Mouse (Mus musculus): ENCODE results near the gene Tmem63c. TPM values are rescaled to one million over a fixed set of nuclear protein-coding genes. Genes with fewer than 3 reads are reported as not detected.
A peak's percentile ranks its signal among the peaks of the same experiment; 100 is the strongest.

The Tmem63c gene
- polyA plus RNA-seq, 1 experiment from 2014 or later, result 0.10 TPM

DNA sequence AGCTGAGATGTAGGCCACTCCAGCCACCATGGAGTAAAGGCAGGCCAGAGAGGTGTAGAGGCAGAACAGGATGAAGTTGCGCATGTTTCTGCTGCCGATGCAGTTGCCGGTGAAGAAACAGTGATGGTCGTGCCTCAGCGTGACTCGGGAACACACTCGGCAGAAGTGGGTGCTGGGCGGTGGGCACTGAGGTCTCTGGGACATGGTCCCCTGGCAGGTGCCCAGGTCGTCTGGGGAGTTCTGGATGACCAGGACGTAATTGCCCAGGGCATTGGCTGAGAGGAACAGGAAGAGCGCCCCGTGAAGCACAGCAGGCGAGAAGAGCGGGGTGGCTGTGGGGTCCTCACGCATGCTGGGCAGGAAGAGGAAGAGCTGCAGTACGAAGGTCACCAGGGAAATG lies 32.9 kb upstream of the Tmem63c start:
- no peak for ATAC-seq (replicated peaks; ENCODE audit: low FRiP score)
- Histone ChIP-seq H3K36me3 (no peaks in the 10 kb centered on the region), H3K4me2 (no peak overlapping the region), H3K9me3 (replicated peaks) (no peaks in the 10 kb centered on the region), H3K27ac (no peak overlapping the region), H3K9ac (no peak overlapping the region), H3K4me1 (peaks cover 15% of the 10 kb centered on the region), H3K27me3 (peaks cover 94% of the 10 kb centered on the region), H3K4me3 (replicated peaks) (no peak overlapping the region)
- 49% methylated on average over 16 of the region's 16 CpGs for WGBS

DNA sequence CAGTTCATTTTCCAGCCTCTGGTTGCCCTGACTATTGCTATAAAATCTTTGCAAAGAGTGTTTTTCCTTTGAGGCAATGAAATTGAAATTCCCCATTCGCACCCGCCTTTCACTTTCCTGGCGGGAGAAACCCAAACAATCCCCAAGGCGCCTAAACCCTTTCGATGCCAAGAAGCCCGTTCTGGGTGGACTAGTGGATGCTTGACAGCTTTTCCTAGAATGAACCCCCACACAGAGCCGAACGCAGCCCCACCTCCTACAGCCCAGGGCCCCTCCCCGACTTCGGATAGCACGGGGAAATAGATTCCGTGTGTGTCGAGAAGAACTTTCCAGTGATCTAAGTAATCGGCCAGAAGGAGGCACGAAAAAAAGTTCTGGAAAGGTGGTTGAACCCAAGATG lies 31.8 kb upstream of the Tmem63c start:
- Histone ChIP-seq H3K9ac (no peak overlapping the region), H3K4me1 (peaks cover 15% of the 10 kb centered on the region), H3K9me3 (replicated peaks) (no peaks in the 10 kb centered on the region), H3K27me3 (peaks cover 82% of the 10 kb centered on the region), H3K27ac (no peak overlapping the region), H3K4me3 (replicated peaks) (0 out of 2 replicates have a peak overlapping the region, but pooled peaks have one; percentile 23), H3K36me3 (no peaks in the 10 kb centered on the region), H3K4me2 (peak overlapping the region; percentile 55; the same call in 1 of the 2 replicates)
- 7% methylated on average over 15 of the region's 15 CpGs for WGBS
- ATAC-seq (replicated peaks; ENCODE audit: low FRiP score), result no peak

DNA sequence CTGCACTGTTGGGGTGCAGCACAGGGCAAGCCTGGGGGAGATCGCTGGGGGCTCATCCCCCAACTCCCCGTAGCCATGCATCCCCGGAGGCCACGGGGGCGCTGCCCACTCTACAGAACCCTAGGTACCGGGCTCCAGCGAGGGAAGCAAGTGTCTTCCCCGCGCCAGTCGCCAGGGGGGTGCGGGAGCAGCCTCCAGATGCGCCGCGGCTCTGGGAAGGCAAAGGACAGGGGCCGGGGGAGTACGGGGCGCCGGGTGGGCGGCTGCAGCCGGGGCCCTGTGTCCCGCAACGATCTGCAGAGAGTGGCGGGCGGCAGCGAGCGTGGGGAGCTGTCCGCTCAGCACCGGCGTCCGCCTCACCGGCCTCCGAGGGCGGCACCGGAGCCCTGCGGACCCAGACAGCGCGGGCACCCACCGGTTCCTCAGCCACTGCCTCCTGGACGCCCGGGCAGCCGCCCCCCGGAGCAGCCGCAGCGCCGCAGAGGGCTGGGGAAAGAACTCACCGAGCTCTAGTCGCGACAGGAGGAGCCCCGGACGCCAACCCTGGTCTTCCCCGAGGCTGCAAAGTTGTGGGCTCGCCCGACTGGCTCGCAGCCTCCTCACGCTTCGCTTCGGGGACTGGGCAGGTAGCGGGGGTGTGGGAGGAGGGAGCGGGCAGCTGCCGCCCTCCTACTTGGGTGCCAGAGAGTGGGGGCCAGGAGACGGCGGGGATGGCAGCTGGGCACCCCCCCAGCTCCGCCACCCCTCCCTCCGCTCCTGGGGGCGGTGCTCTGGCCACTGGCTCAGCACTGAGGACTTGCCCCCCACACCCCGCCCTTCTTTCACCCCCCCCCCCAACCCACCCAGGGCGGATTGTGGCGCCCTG lies 31.0 kb upstream of the Tmem63c start, which contains the start of gene Zdhhc22:
Gene Zdhhc22, minus strand, starts transcription at position 541 of the 865 bp plus-strand sequence.
- H3K4me1 ChIP-seq, result peaks cover 15% of the 10 kb centered on the region
- H3K9ac ChIP-seq, result no peak within 1 kb of the TSS
- ATAC-seq (replicated peaks; ENCODE audit: low FRiP score), result peak; percentile 85
- peaks cover 75% of the 10 kb centered on the region for H3K27me3 ChIP-seq
- peak within 1 kb of the TSS; percentile 55 for H3K4me2 ChIP-seq
- 3% methylated on average over 63 of the region's 68 CpGs for WGBS
- no peaks in the 10 kb centered on the region for H3K9me3 ChIP-seq (replicated peaks)
- no peak within 1 kb of the TSS for H3K27ac ChIP-seq
- no peaks in the 10 kb centered on the region for H3K36me3 ChIP-seq
- H3K4me3 ChIP-seq (replicated peaks), result peak within 1 kb of the TSS; percentile 23

DNA sequence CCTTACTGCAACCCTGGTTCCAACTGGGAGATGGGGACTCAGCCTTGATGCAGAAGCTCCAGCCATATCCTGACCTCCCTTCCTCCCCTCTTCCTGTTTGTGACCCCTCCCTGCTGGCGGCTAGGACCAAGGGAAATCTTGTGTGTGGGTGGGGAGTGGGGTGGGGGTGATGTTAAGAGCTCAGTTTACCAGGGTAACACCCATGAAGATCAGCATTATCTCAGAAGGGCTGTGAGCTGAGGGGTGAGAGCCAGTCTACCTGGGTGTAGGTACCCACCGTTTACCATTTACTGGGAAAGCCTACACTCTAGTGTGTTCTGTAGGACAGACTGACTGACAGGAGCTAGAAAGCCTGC lies 30.4 kb upstream of the Tmem63c start:
- Histone ChIP-seq H3K4me2 (no peak overlapping the region), H3K36me3 (no peaks in the 10 kb centered on the region), H3K27me3 (peaks cover 70% of the 10 kb centered on the region), H3K4me3 (replicated peaks) (no peak overlapping the region), H3K9ac (no peak overlapping the region), H3K4me1 (peaks cover 15% of the 10 kb centered on the region), H3K27ac (no peak overlapping the region), H3K9me3 (replicated peaks) (no peaks in the 10 kb centered on the region)
- no peak for ATAC-seq (replicated peaks; ENCODE audit: low FRiP score)
- WGBS, result 28% methylated on average over 2 of the region's 2 CpGs

DNA sequence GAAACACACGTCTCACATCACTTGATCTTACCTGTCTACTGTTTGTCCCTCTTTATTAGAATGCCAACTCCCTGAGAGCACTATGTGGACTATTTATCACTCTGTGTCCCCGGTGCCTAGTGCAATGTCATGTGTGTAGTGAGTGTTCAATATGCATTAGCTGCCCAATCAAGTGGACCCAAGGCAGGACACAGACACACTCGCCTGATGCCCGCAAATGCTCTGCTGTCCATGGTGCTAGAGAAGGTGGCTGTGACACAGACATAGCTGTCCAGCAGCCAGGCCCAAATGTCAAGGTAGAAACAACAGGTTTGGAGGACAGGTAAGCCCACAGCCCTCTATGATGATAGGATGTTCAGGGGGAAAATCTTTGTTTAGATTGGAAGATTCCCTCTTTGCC lies 27.0 kb upstream of the Tmem63c start:
- no peak for ATAC-seq (replicated peaks; ENCODE audit: low FRiP score)
- Histone ChIP-seq H3K4me3 (replicated peaks) (no peak overlapping the region), H3K4me2 (no peak overlapping the region), H3K4me1 (peaks cover 15% of the 10 kb centered on the region), H3K9ac (no peak overlapping the region), H3K9me3 (replicated peaks) (no peaks in the 10 kb centered on the region), H3K27me3 (peaks cover 38% of the 10 kb centered on the region), H3K27ac (no peak overlapping the region), H3K36me3 (no peaks in the 10 kb centered on the region)
- 34% methylated on average over 4 of the region's 4 CpGs for WGBS

DNA sequence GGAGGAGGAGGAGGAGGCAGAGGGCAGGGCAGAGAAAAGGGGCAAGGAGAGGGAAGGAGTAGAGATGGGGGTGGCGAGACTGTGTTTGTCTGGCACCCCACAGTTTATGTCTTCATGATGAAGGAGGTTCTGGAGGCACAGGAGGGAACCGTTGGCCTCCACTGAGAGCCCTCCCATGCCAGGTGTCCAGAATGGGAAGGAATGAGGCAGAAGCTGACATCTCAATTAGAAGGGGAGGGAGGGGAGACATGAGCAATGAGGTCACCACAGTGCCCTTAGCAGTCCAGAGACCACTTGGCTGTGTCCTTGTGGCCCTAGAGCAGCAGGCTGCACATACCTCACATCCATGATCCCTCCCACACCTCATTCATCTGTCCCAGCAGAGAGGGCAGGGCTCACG lies 26.4 kb upstream of the Tmem63c start:
- Histone ChIP-seq H3K27me3 (peaks cover 32% of the 10 kb centered on the region), H3K4me3 (replicated peaks) (no peak overlapping the region), H3K36me3 (no peaks in the 10 kb centered on the region), H3K9ac (no peak overlapping the region), H3K4me1 (peaks cover 8% of the 10 kb centered on the region), H3K27ac (no peak overlapping the region), H3K4me2 (no peak overlapping the region), H3K9me3 (replicated peaks) (no peaks in the 10 kb centered on the region)
- no peak for ATAC-seq (replicated peaks; ENCODE audit: low FRiP score)
- WGBS, result 35% methylated on average over 3 of the region's 3 CpGs

DNA sequence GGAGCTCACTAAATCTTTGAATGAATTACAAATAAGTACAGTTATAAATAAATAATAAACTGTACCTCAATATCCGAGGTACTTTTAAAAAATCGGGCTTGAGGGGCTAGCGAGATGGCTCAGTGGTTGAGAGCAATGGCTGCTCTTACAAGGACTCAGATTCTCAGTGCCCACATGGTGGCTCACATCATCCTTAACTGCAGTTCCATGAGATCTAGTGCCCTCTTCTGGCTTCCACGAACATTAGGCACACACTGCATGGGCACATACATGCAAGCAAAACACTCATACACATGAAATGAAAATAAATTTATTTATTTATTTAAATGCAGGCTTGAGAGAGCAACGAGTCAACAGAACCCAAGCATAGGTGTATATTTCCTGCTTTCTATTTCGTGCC lies 25.2 kb upstream of the Tmem63c start:
- Histone ChIP-seq H3K4me3 (replicated peaks) (no peak overlapping the region), H3K9ac (no peak overlapping the region), H3K9me3 (replicated peaks) (no peaks in the 10 kb centered on the region), H3K27me3 (peaks cover 20% of the 10 kb centered on the region), H3K27ac (no peak overlapping the region), H3K36me3 (no peaks in the 10 kb centered on the region), H3K4me1 (no peaks in the 10 kb centered on the region), H3K4me2 (no peak overlapping the region)
- no peak for ATAC-seq (replicated peaks; ENCODE audit: low FRiP score)
- 79% methylated on average over 6 of the region's 6 CpGs for WGBS

DNA sequence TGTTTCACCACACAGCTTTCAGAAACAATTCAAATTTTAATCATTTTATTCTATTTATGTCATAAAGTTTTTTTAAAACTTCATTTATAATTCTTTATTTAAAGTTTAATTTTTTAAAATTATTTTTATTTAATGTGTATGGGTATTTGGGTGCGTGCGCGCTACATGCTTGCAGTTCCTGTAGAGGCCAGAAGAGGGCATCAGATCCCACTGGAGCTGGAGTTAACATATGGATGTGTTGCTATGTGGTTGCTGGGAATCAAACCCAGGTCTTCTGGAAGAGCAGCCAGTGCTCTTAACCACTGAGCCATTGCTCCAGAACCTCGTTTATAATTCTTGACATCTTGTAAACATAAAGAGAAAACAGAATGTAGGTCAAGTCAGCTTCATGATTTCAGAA lies 22.4 kb upstream of the Tmem63c start:
- Histone ChIP-seq H3K4me3 (replicated peaks) (no peak overlapping the region), H3K27me3 (no peaks in the 10 kb centered on the region), H3K9me3 (replicated peaks) (no peaks in the 10 kb centered on the region), H3K36me3 (no peaks in the 10 kb centered on the region), H3K27ac (no peak overlapping the region), H3K4me1 (no peaks in the 10 kb centered on the region), H3K4me2 (no peak overlapping the region), H3K9ac (no peak overlapping the region)
- no peak for ATAC-seq (replicated peaks; ENCODE audit: low FRiP score)
- WGBS, result 76% methylated on average over 4 of the region's 4 CpGs

DNA sequence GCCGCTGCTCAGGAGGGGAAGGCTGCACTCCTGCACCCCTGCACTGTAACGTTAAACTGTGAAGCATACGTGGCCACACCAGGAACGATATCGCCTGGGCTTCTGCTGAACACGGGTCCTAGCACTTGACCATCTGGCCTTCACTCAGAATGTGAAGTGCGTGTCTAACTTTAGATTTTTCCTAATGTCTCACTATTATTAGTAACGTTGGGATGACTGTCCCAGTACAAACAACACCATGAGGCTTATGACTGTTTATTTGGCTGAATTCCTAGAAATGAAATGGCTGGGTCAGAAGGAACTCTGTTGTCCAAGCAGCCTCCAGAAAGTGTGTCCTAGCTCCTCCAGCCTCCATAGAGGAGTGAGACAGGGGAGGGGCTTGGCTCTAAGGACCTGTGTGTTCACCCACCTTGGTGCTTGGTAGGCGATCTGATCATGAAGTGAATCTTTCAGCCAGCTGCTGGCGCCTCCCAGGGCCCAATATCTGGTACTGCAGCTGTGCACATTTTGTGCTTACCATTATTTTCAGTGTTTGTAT lies 21.8 kb upstream of the Tmem63c start:
- no peak overlapping the region for H3K4me3 ChIP-seq (replicated peaks)
- H3K9me3 ChIP-seq (replicated peaks), result no peaks in the 10 kb centered on the region
- H3K27me3 ChIP-seq, result no peaks in the 10 kb centered on the region
- no peak overlapping the region for H3K4me2 ChIP-seq
- no peak overlapping the region for H3K27ac ChIP-seq
- no peaks in the 10 kb centered on the region for H3K4me1 ChIP-seq
- H3K36me3 ChIP-seq, result no peaks in the 10 kb centered on the region
- ATAC-seq (replicated peaks; ENCODE audit: low FRiP score), result no peak
- WGBS, result 66% methylated on average over 10 of the region's 10 CpGs
- no peak overlapping the region for H3K9ac ChIP-seq

DNA sequence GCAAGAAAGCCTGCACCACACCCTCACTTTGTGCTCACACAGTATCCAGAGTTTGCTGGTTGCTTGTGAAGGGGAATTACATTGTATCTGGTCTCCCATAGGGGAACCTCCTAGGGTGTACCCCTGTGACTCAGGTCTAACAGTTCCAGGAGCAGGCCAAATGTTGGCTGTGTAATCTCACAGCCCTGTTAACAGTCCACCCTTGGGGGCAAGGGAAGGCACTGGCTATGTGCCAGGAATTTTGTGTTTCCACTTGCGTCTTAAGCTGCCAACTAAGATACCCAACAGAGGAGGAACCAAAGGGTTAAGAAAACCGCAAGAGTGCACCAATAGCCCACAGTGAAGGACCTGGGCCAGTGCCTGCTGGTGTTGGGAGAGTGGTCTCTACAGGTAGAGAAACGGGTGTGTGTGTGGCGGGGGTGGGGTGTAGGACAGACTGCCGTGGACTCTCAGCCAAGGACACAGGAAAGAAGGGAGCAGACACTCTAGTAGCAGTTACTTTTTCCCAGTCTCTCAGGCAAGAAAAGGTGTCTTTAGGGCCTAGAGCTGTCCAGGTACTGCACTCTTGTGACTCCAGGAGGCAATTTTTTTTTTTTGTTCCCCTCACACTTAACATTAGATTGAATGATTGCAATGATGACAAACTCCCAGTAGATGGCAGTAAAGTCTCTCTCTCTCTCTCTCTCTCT lies 20.8 kb upstream of the Tmem63c start:
- 66% methylated on average over 5 of the region's 5 CpGs for WGBS
- ATAC-seq (replicated peaks; ENCODE audit: low FRiP score), result no peak

DNA sequence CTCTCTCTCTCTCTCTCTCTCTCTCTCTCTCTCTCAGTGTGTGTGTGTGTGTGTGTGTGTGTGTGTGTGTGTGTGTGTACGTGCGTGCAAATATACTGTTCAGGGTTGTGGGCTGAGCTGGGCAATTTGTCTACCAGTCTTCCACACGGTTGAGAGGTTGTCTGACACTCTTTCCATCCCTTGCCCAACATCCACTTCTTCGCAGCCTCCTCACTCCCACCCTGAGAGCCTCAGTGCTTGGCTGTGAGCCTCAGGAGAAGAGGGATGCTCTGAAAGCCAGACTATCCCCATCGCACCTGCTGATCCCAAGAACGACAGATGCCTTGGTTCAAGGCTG lies 20.3 kb upstream of the Tmem63c start:
- H3K9ac ChIP-seq, result no peak overlapping the region
- H3K36me3 ChIP-seq, result no peaks in the 10 kb centered on the region
- WGBS, result 43% methylated on average over 6 of the region's 6 CpGs
- no peak overlapping the region for H3K27ac ChIP-seq
- H3K4me3 ChIP-seq (replicated peaks), result no peak overlapping the region
- ATAC-seq (replicated peaks; ENCODE audit: low FRiP score), result no peak
- H3K9me3 ChIP-seq (replicated peaks), result no peaks in the 10 kb centered on the region
- H3K27me3 ChIP-seq, result no peaks in the 10 kb centered on the region
- no peaks in the 10 kb centered on the region for H3K4me1 ChIP-seq
- H3K4me2 ChIP-seq, result no peak overlapping the region

More for the DNA sequence above, 20.8 kb upstream of the Tmem63c start:
- H3K9ac ChIP-seq, result no peak overlapping the region
- no peaks in the 10 kb centered on the region for H3K4me1 ChIP-seq
- no peaks in the 10 kb centered on the region for H3K36me3 ChIP-seq
- no peak overlapping the region for H3K4me3 ChIP-seq (replicated peaks)
- H3K27me3 ChIP-seq, result no peaks in the 10 kb centered on the region
- no peak overlapping the region for H3K4me2 ChIP-seq
- no peaks in the 10 kb centered on the region for H3K9me3 ChIP-seq (replicated peaks)
- H3K27ac ChIP-seq, result no peak overlapping the region

DNA sequence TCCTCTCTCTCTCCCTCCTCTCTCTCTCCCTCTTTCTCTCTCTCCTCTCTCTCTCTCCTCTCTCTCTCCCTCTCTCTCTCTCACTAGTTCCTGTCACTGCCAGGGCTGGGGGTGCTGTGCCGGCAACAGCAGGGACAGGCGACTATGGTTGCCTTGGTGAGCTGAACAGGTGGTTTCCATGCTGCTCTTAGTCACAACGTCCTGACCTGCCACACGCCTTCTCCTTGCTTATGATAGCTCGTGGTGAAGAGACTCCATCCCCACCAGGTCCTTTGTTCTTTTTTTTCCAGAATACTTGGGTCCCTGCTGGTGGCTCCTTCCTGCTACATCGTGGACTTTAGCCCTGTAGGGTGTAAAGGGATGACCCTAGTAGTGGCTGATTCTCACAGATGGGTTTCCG lies 18.9 kb upstream of the Tmem63c start:
- Histone ChIP-seq H3K36me3 (no peaks in the 10 kb centered on the region), H3K4me3 (replicated peaks) (no peak overlapping the region), H3K27me3 (no peaks in the 10 kb centered on the region), H3K4me1 (no peaks in the 10 kb centered on the region), H3K4me2 (no peak overlapping the region), H3K9me3 (replicated peaks) (no peaks in the 10 kb centered on the region), H3K27ac (no peak overlapping the region), H3K9ac (no peak overlapping the region)
- WGBS, result 55% methylated on average over 7 of the region's 7 CpGs
- ATAC-seq (replicated peaks; ENCODE audit: low FRiP score), result no peak
